ENCODE assay signal across 21 mouse cellular contexts in genomic region chr8:9093356-9093755, GRCm38 (mm10).
DNase-seq lines count a peak whose midpoint lies in the region; ATAC-seq and TF ChIP-seq lines count a peak whose summit lies in the region.
"Had no signal": no experiment of that assay in that cellular context is flagged by ENCODE, and none has a peak within 500 bp of the region (broad histone marks: within the 10 kb centered on the region; RNA-seq: fewer than 3 reads in every experiment).

No protein-coding gene starts in this region.

- H3K79me2 ChIP-seq in liver, adult 2 months (ENCODE audit: control insufficient read depth, insufficient read depth, low read length), result no peaks in the 10 kb centered on the region

- H3K27ac ChIP-seq in heart, embryonic 13.5 days (replicated peaks), result 0 out of 2 replicates have a peak overlapping the region, but pooled peaks have one; percentile 8
- H3K27ac ChIP-seq in kidney, embryonic 16.5 days (ENCODE audit: low read length), result no peak overlapping the region
- no peak overlapping the region for H3K27ac ChIP-seq in liver, adult 2 months (replicated peaks; ENCODE audit: insufficient read depth, low read depth, low read length)
- H3K27ac ChIP-seq in liver, postnatal 0 days (ENCODE audit: low read depth), result no peak overlapping the region
- H3K27ac ChIP-seq: embryonic facial prominence, embryonic 10.5 days; embryonic facial prominence, embryonic 13.5 days; forebrain, embryonic 12.5 days; forebrain, embryonic 15.5 days; hindbrain, embryonic 12.5 days; hindbrain, embryonic 15.5 days had no signal

- no peaks in the 10 kb centered on the region for H3K36me3 ChIP-seq in heart, embryonic 13.5 days
- H3K36me3 ChIP-seq in kidney, embryonic 16.5 days (ENCODE audit: insufficient read depth, low read length), result no peaks in the 10 kb centered on the region
- H3K36me3 ChIP-seq in liver, adult 2 months (ENCODE audit: control insufficient read depth, insufficient read depth, low read length), result no peaks in the 10 kb centered on the region
- no peaks in the 10 kb centered on the region for H3K36me3 ChIP-seq in liver, postnatal 0 days (replicated peaks; ENCODE audit: insufficient read depth, low read length)
- H3K36me3 ChIP-seq: embryonic facial prominence, embryonic 10.5 days; embryonic facial prominence, embryonic 13.5 days; forebrain, embryonic 12.5 days; forebrain, embryonic 15.5 days; heart, embryonic 12.5 days; hindbrain, embryonic 12.5 days; hindbrain, embryonic 15.5 days had no signal

- DNase-seq in heart, postnatal 14 days, result no peak
- DNase-seq in kidney, adult 11 months, result no peak
- DNase-seq in liver, adult 2 months (ENCODE audit: extremely low read depth, low read depth, low spot score), result peak; percentile 2
- DNase-seq in liver, postnatal 0 days, result no peak
- DNase-seq: adrenal gland, adult 8-10 months; cerebellum, adult 11-12 months; cerebellum, adult 8-10 months; cerebellum, postnatal 36 days; embryo, embryonic 11 days; gastrocnemius, postnatal 25 days had no signal

- WGBS in heart, embryonic 13.5 days, result 22% methylated on average over 4 of the region's 4 CpGs
- WGBS in kidney, embryonic 16.5 days, result 46% methylated on average over 4 of the region's 4 CpGs
- 60% methylated on average over 4 of the region's 4 CpGs for WGBS in liver, adult 2 months
- WGBS in liver, postnatal 0 days (ENCODE audit: insufficient replicate concordance), result 30% methylated on average over 4 of the region's 4 CpGs

- H3K9ac ChIP-seq in heart, embryonic 13.5 days, result no peak overlapping the region
- no peak overlapping the region for H3K9ac ChIP-seq in kidney, embryonic 16.5 days (replicated peaks; ENCODE audit: low read length)
- H3K9ac ChIP-seq in liver, adult 2 months (ENCODE audit: low read depth, low read length), result no peak overlapping the region
- H3K9ac ChIP-seq in liver, postnatal 0 days (replicated peaks), result no peak overlapping the region
- H3K9ac ChIP-seq: embryonic facial prominence, embryonic 13.5 days; forebrain, embryonic 12.5 days; forebrain, embryonic 15.5 days; heart, embryonic 12.5 days; hindbrain, embryonic 12.5 days; hindbrain, embryonic 15.5 days had no signal

- no peaks in the 10 kb centered on the region for H3K9me3 ChIP-seq in heart, embryonic 13.5 days
- H3K9me3 ChIP-seq in kidney, embryonic 16.5 days (ENCODE audit: low read length), result no peaks in the 10 kb centered on the region
- no peaks in the 10 kb centered on the region for H3K9me3 ChIP-seq in liver, postnatal 0 days (ENCODE audit: low read length)
- H3K9me3 ChIP-seq: embryonic facial prominence, embryonic 10.5 days; embryonic facial prominence, embryonic 13.5 days; forebrain, embryonic 12.5 days; forebrain, embryonic 15.5 days; heart, embryonic 12.5 days; hindbrain, embryonic 12.5 days; hindbrain, embryonic 15.5 days had no signal

- H3K27me3 ChIP-seq in heart, embryonic 13.5 days (replicated peaks), result no peaks in the 10 kb centered on the region
- no peaks in the 10 kb centered on the region for H3K27me3 ChIP-seq in kidney, embryonic 16.5 days (ENCODE audit: insufficient read depth, low read length)
- no peaks in the 10 kb centered on the region for H3K27me3 ChIP-seq in liver, adult 2 months (ENCODE audit: control insufficient read depth, insufficient read depth, low read length)
- H3K27me3 ChIP-seq in liver, postnatal 0 days (ENCODE audit: insufficient read depth, low read length), result no peaks in the 10 kb centered on the region
- H3K27me3 ChIP-seq: embryonic facial prominence, embryonic 13.5 days; forebrain, embryonic 12.5 days; forebrain, embryonic 15.5 days; heart, embryonic 12.5 days; hindbrain, embryonic 12.5 days; hindbrain, embryonic 15.5 days had no signal

- no peak overlapping the region for H3K4me3 ChIP-seq in heart, embryonic 13.5 days
- no peak overlapping the region for H3K4me3 ChIP-seq in kidney, embryonic 16.5 days (ENCODE audit: low read length)
- no peak overlapping the region for H3K4me3 ChIP-seq in liver, adult 2 months (ENCODE audit: insufficient read depth, low read depth, low read length)
- H3K4me3 ChIP-seq in liver, postnatal 0 days (ENCODE audit: low read depth, low read length), result no peak overlapping the region
- H3K4me3 ChIP-seq: embryonic facial prominence, embryonic 10.5 days; embryonic facial prominence, embryonic 13.5 days; erythroblast, embryonic 14.5 days; forebrain, embryonic 12.5 days; forebrain, embryonic 15.5 days; heart, embryonic 12.5 days; hindbrain, embryonic 12.5 days; hindbrain, embryonic 15.5 days had no signal

- peaks cover 29% of the 10 kb centered on the region for H3K4me1 ChIP-seq in heart, embryonic 13.5 days
- 0 out of 2 replicates have a peak, but pooled peaks cover 3% of the 10 kb centered on the region for H3K4me1 ChIP-seq in kidney, embryonic 16.5 days (ENCODE audit: insufficient read depth, low read length)
- no peaks in the 10 kb centered on the region for H3K4me1 ChIP-seq in liver, adult 2 months (ENCODE audit: control insufficient read depth, insufficient read depth, low read length)
- H3K4me1 ChIP-seq in liver, postnatal 0 days (ENCODE audit: insufficient read depth), result 0 out of 2 replicates have a peak, but pooled peaks cover 2% of the 10 kb centered on the region
- H3K4me1 ChIP-seq: embryonic facial prominence, embryonic 13.5 days; forebrain, embryonic 12.5 days; forebrain, embryonic 15.5 days; hindbrain, embryonic 12.5 days; hindbrain, embryonic 15.5 days had no signal

- no peak for TF ChIP-seq CTCF in liver, adult 2 months (IDR thresholded peaks at IDR 0.05; ENCODE audit: low read depth, low read length)
- no peak for TF ChIP-seq CTCF in liver, postnatal 0 days (IDR thresholded peaks at IDR 0.05; ENCODE audit: low read depth)

- TF ChIP-seq POLR2A in liver, adult 2 months (IDR thresholded peaks at IDR 0.05; ENCODE audit: extremely low read depth, insufficient read depth, low read length), result no peak

- TF ChIP-seq EP300 in liver, postnatal 0 days (IDR thresholded peaks at IDR 0.05; ENCODE audit: low read depth), result no peak

- intact Hi-C loops in heart, postnatal 14 days (cut with DNase I), result no loop called here

- H3K4me2 ChIP-seq in heart, embryonic 13.5 days, result no peak overlapping the region
- no peak overlapping the region for H3K4me2 ChIP-seq in kidney, embryonic 16.5 days (replicated peaks; ENCODE audit: low read depth, low read length)
- H3K4me2 ChIP-seq in liver, postnatal 0 days (ENCODE audit: low read depth, low read length), result no peak overlapping the region
- H3K4me2 ChIP-seq: embryonic facial prominence, embryonic 13.5 days; forebrain, embryonic 12.5 days; forebrain, embryonic 15.5 days; heart, embryonic 12.5 days; hindbrain, embryonic 12.5 days; hindbrain, embryonic 15.5 days had no signal

- ATAC-seq in heart, embryonic 13.5 days (ENCODE audit: extremely low read depth, insufficient number of reproducible peaks, low FRiP score, low TSS enrichment), result no peak; the same call in 1 of the 2 replicates
- ATAC-seq in kidney, embryonic 16.5 days (ENCODE audit: low FRiP score, low TSS enrichment), result peak; percentile 46; the same call in 1 of the 2 replicates
- no peak for ATAC-seq in liver, postnatal 0 days
- ATAC-seq: CD4-positive, CD25-positive, alpha-beta regulatory T cell, adult 4 months; forebrain, embryonic 15.5 days had no signal
